Mouse (Mus musculus): Measurements from ENCODE around the gene Pttg1.

DNA sequence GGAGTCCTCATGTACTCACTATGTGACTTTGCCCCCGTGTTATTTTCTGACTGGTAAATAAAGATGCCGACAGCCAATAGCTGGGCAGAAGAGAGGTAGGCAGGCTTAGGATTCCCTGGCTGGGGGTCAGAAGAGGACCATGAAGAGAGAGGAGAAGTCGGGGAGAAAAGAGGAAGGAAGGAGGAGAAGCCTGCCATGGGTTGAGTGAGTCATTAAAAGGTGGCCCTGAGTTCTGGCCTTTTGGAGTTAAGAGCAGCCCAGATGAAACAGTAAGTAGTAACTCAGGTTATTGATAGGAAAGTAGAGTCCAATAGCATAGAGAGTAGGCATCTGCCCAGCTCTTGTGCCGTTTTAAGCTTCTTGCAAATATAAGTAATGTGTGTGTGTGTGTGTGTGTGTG, 25.3 kb upstream of the Pttg1 start:
- TF ChIP-seq POLR2A (IDR thresholded peaks at IDR 0.05; ENCODE audit: borderline replicate concordance, control insufficient read depth, low read depth, low read length) (no peak), CTCF (IDR thresholded peaks at IDR 0.05; ENCODE audit: control insufficient read depth, insufficient read depth, low read length) (no peak)

Data from bone marrow, adult 2 months (tissue).